Mouse (Mus musculus) cerebellum, postnatal 25 days (tissue): ENCODE results near the gene Tbx10.
"Not testable (repeated sequence)": the region's sequence is repeated elsewhere in the genome, so short reads cannot be mapped to it uniquely, and the experiment has no call there.

ENCODE experiments used
- DNase-seq, 2 experiments: peaks; one replicate each; pipeline ENCODE4 v3.0.0; 2021; ENCODE audit warnings: mixed read lengths in 2 of 2

Tbx10 gene

GRCm38 (mm10) chr19:4046866-4047254, 54.3 kb downstream of the Tbx10 start:
- no peak for DNase-seq

- peak; percentile 81 to 92 for DNase-seq
These were observed 55.3 kb downstream of the Tbx10 start for GRCm38 (mm10) chr19:4047859-4048258.

- DNase-seq, result not testable (repeated sequence)
These were observed 56.5 kb downstream of the Tbx10 start for GRCm38 (mm10) chr19:4049069-4049468.
